Mouse (Mus musculus) myocyte (in vitro differentiated cells): ENCODE data around the gene C530008M17Rik. TPM values are rescaled to one million over a fixed set of nuclear protein-coding genes. Genes with fewer than 3 reads are reported as not detected.

Experiments used
- H3K27me3 ChIP-seq: one replicate; pipeline ENCODE4 v1.6.1; 2011; ENCODE audit not compliant: control insufficient read depth, insufficient read depth, insufficient read length
- H3K36me3 ChIP-seq: one replicate; pipeline ENCODE4 v1.6.1; 2011; ENCODE audit not compliant: control insufficient read depth, insufficient read depth
- H3K4me2 ChIP-seq: one replicate; pipeline ENCODE4 v1.6.1; 2011; ENCODE audit warnings: low read depth, control low read depth
- H3K4me3 ChIP-seq: one replicate; pipeline ENCODE4 v1.5.1; 2011; ENCODE audit warnings: mild to moderate bottlenecking, control low read depth, moderate library complexity
- H3K79me2 ChIP-seq: one replicate; pipeline ENCODE4 v1.6.1; 2011; ENCODE audit not compliant: control insufficient read depth, insufficient read depth
- H3ac ChIP-seq: one replicate; pipeline ENCODE4 v1.6.1; 2011; ENCODE audit not compliant: control insufficient read depth, insufficient read length
- CEBPB ChIP-seq: IDR thresholded peaks from 2 replicates; pipeline ENCODE4 v1.6.1; 2011; ENCODE audit warnings: mild to moderate bottlenecking, moderate library complexity; ENCODE audit not compliant: poor library complexity, insufficient read depth, severe bottlenecking
- E2F4 ChIP-seq: IDR thresholded peaks from one replicate; pipeline ENCODE4 v1.6.1; 2011; ENCODE audit warnings: mild to moderate bottlenecking, control low read depth, moderate library complexity; ENCODE audit not compliant: insufficient read depth
- MAX ChIP-seq: IDR thresholded peaks from one replicate; pipeline ENCODE4 v1.6.1; 2011; ENCODE audit warnings: low read depth, mild to moderate bottlenecking, control low read depth
- MYOD1 ChIP-seq, 3 experiments: IDR thresholded peaks; one replicate each; pipeline ENCODE4 v1.6.1; 2011; ENCODE audit warnings: control low read depth in 2 of 3, low read depth in 2 of 3, mild to moderate bottlenecking in 2 of 3, moderate library complexity in 1 of 3; ENCODE audit not compliant: insufficient read length in 2 of 3, control insufficient read depth in 1 of 3
- MYOG ChIP-seq, 3 experiments: IDR thresholded peaks; one replicate each; pipeline ENCODE4 v1.6.1; 2011; ENCODE audit warnings: control low read depth in 2 of 3, low read depth in 2 of 3, mild to moderate bottlenecking in 2 of 3; ENCODE audit not compliant: insufficient read length in 2 of 3, control insufficient read depth in 1 of 3, insufficient read depth in 1 of 3
- POLR2A ChIP-seq: IDR thresholded peaks from one replicate; pipeline ENCODE4 v1.6.1; 2011; ENCODE audit warnings: low read depth, mild to moderate bottlenecking, control low read depth, moderate library complexity; ENCODE audit not compliant: insufficient read length
- POLR2AphosphoS2 ChIP-seq: IDR thresholded peaks from one replicate; pipeline ENCODE4 v1.6.1; 2011; ENCODE audit warnings: low read depth, control low read depth; ENCODE audit not compliant: insufficient read length
- REST ChIP-seq: IDR thresholded peaks from one replicate; pipeline ENCODE4 v1.6.1; 2011; ENCODE audit warnings: mild to moderate bottlenecking, control low read depth, moderate library complexity; ENCODE audit not compliant: insufficient read depth, insufficient read length
- SRF ChIP-seq: IDR thresholded peaks from one replicate; pipeline ENCODE4 v1.6.1; 2011; ENCODE audit warnings: low read depth; ENCODE audit not compliant: control insufficient read depth, insufficient read length
- TCF12 ChIP-seq: IDR thresholded peaks from one replicate; pipeline ENCODE4 v1.6.1; 2011; ENCODE audit warnings: mild to moderate bottlenecking, control low read depth; ENCODE audit not compliant: poor library complexity, insufficient read depth, severe bottlenecking
- TCF3 ChIP-seq: IDR thresholded peaks from one replicate; pipeline ENCODE4 v1.6.1; 2011; ENCODE audit warnings: low read depth, control low read depth; ENCODE audit not compliant: insufficient read length
- USF1 ChIP-seq: IDR thresholded peaks from one replicate; pipeline ENCODE4 v1.6.1; 2011; ENCODE audit warnings: low read depth, mild to moderate bottlenecking, control low read depth, moderate library complexity
- polyA plus RNA-seq: library from polyadenylated mRNA; unstranded; fragments of >200 nt; fragmentation: generic; extraction: Trizol; gene quantifications from one replicate; pipeline ENCODE4 v1.2.1, GENCODE M21; 2012; ENCODE audit warnings: missing spikeins

C530008M17Rik gene
- polyA plus RNA-seq, 1 experiment = 0.94 TPM

- TF ChIP-seq E2F4 = no peak
- TF ChIP-seq MAX = no peak
- TF ChIP-seq POLR2A = no peak
- no peak for TF ChIP-seq TCF12
- TF ChIP-seq POLR2AphosphoS2 = no peak
- no peak for TF ChIP-seq REST
- no peak for TF ChIP-seq TCF3
- TF ChIP-seq SRF = no peak
- no peak for TF ChIP-seq USF1
- TF ChIP-seq MYOG (IDR thresholded peaks at IDR 0.05; ENCODE audit: control insufficient read depth in 1 of 3, insufficient read depth in 1 of 3, insufficient read length in 2 of 3, low read depth in 2 of 3) = no peak
- no peak for TF ChIP-seq MYOD1 (IDR thresholded peaks at IDR 0.05; ENCODE audit: control insufficient read depth in 1 of 3, insufficient read length in 2 of 3, low read depth in 2 of 3)
- TF ChIP-seq CEBPB = no peak
- H3ac ChIP-seq = no peak overlapping the region
- no peak overlapping the region for H3K4me3 ChIP-seq
- no peaks in the 10 kb centered on the region for H3K79me2 ChIP-seq
- H3K36me3 ChIP-seq = no peaks in the 10 kb centered on the region
- H3K4me2 ChIP-seq = no peak overlapping the region
- H3K27me3 ChIP-seq = no peaks in the 10 kb centered on the region
Observed at GRCm38 (mm10) chr5:76708004-76708403, 51.7 kb downstream of the C530008M17Rik start.

GRCm38 (mm10) chr5:76713743-76714142 is 57.4 kb downstream of the C530008M17Rik start:
- H3K4me2 ChIP-seq = no peak overlapping the region
- H3K4me3 ChIP-seq = no peak overlapping the region

GRCm38 (mm10) chr5:76719954-76720353 is 63.6 kb downstream of the C530008M17Rik start:
- Histone ChIP-seq H3K4me2 (no peak overlapping the region), H3K4me3 (no peak overlapping the region), H3K79me2 (no peaks in the 10 kb centered on the region), H3ac (no peak overlapping the region), H3K27me3 (no peaks in the 10 kb centered on the region), H3K36me3 (no peaks in the 10 kb centered on the region)
- TF ChIP-seq TCF12 (no peak), USF1 (no peak), MYOD1 (IDR thresholded peaks at IDR 0.05; ENCODE audit: control insufficient read depth in 1 of 3, insufficient read length in 2 of 3, low read depth in 2 of 3) (no peak), MAX (no peak), REST (no peak), CEBPB (no peak), POLR2A (no peak), TCF3 (no peak), E2F4 (no peak), SRF (no peak), POLR2AphosphoS2 (no peak), MYOG (IDR thresholded peaks at IDR 0.05; ENCODE audit: control insufficient read depth in 1 of 3, insufficient read depth in 1 of 3, insufficient read length in 2 of 3, low read depth in 2 of 3) (no peak)

More at GRCm38 (mm10) chr5:76713743-76714142, 57.4 kb downstream of the C530008M17Rik start:
- H3ac ChIP-seq = no peak overlapping the region
- TF ChIP-seq MYOD1 (IDR thresholded peaks at IDR 0.05; ENCODE audit: control insufficient read depth in 1 of 3, insufficient read length in 2 of 3, low read depth in 2 of 3) (no peak), TCF3 (no peak)
- H3K36me3 ChIP-seq = no peaks in the 10 kb centered on the region
- no peaks in the 10 kb centered on the region for H3K79me2 ChIP-seq
- H3K27me3 ChIP-seq = no peaks in the 10 kb centered on the region

GRCm38 (mm10) chr5:76724878-76725277 is 68.6 kb downstream of the C530008M17Rik start:
- TF ChIP-seq MYOD1 (IDR thresholded peaks at IDR 0.05; ENCODE audit: control insufficient read depth in 1 of 3, insufficient read length in 2 of 3, low read depth in 2 of 3) (no peak), POLR2A (no peak), MYOG (IDR thresholded peaks at IDR 0.05; ENCODE audit: control insufficient read depth in 1 of 3, insufficient read depth in 1 of 3, insufficient read length in 2 of 3, low read depth in 2 of 3) (no peak), MAX (no peak), TCF3 (no peak), POLR2AphosphoS2 (no peak), REST (no peak), USF1 (no peak), TCF12 (no peak)
- no peaks in the 10 kb centered on the region for H3K27me3 ChIP-seq
- H3K36me3 ChIP-seq = no peaks in the 10 kb centered on the region
- no peak overlapping the region for H3ac ChIP-seq
- no peak overlapping the region for H3K4me2 ChIP-seq
- no peaks in the 10 kb centered on the region for H3K79me2 ChIP-seq
- no peak overlapping the region for H3K4me3 ChIP-seq

- Histone ChIP-seq H3K36me3 (no peaks in the 10 kb centered on the region), H3K4me2 (no peak overlapping the region), H3ac (no peak overlapping the region), H3K4me3 (no peak overlapping the region), H3K27me3 (no peaks in the 10 kb centered on the region), H3K79me2 (no peaks in the 10 kb centered on the region)
- TF ChIP-seq TCF12 = no peak
- no peak for TF ChIP-seq E2F4
- no peak for TF ChIP-seq CEBPB
- TF ChIP-seq TCF3 = no peak
- TF ChIP-seq POLR2A = no peak
- no peak for TF ChIP-seq MYOG (IDR thresholded peaks at IDR 0.05; ENCODE audit: control insufficient read depth in 1 of 3, insufficient read depth in 1 of 3, insufficient read length in 2 of 3, low read depth in 2 of 3)
- no peak for TF ChIP-seq USF1
- no peak for TF ChIP-seq MYOD1 (IDR thresholded peaks at IDR 0.05; ENCODE audit: control insufficient read depth in 1 of 3, insufficient read length in 2 of 3, low read depth in 2 of 3)
- no peak for TF ChIP-seq POLR2AphosphoS2
- no peak for TF ChIP-seq MAX
- TF ChIP-seq REST = no peak
- no peak for TF ChIP-seq SRF
Observed at GRCm38 (mm10) chr5:76726518-76727103, 70.3 kb downstream of the C530008M17Rik start.
